Mouse (Mus musculus) midbrain, embryonic 11.5 days (tissue): Measurements from ENCODE around the gene Mrpl54. TPM values are rescaled to one million over a fixed set of nuclear protein-coding genes. Genes with fewer than 3 reads are reported as not detected.

Source experiments
- ATAC-seq: fragments of 200-750 bp; cut with Nextera tagmentation; 2 replicates; pipeline ENCODE4 v1.8.0; 2017; ENCODE audit warnings: moderate TSS enrichment, moderate library complexity; ENCODE audit not compliant: low FRiP score
- DNase-seq: peaks from one replicate; pipeline ENCODE4 v3.0.0; 2015; ENCODE audit warnings: low spot score; ENCODE audit errors: missing footprints
- H3K27ac ChIP-seq: fragments of 300-500 bp; sonication (generic); 2 replicates; pipeline ENCODE4 v1.5.1; 2014; ENCODE audit warnings: low read depth, low read length
- H3K27me3 ChIP-seq: fragments of 300-500 bp; sonication (generic); 2 replicates; pipeline ENCODE4 v1.6.1; 2014; ENCODE audit warnings: mild to moderate bottlenecking, low read length, moderate library complexity, mixed read lengths; ENCODE audit not compliant: control insufficient read depth, insufficient read depth
- H3K36me3 ChIP-seq: fragments of 300-500 bp; sonication (generic); 2 replicates; pipeline ENCODE4 v1.6.1; 2014; ENCODE audit warnings: mild to moderate bottlenecking, low read length, moderate library complexity, mixed read lengths; ENCODE audit not compliant: control insufficient read depth, insufficient read depth
- H3K4me1 ChIP-seq: fragments of 300-500 bp; sonication (generic); 2 replicates; pipeline ENCODE4 v1.6.1; 2014; ENCODE audit warnings: low read length; ENCODE audit not compliant: control insufficient read depth, insufficient read depth
- H3K4me2 ChIP-seq: fragments of 300-500 bp; sonication (generic); 2 replicates; pipeline ENCODE4 v1.6.1; 2014; ENCODE audit warnings: mild to moderate bottlenecking, moderate library complexity
- H3K4me3 ChIP-seq: fragments of 300-500 bp; sonication (generic); 2 replicates; pipeline ENCODE4 v1.5.1; 2014; ENCODE audit warnings: low read depth, low read length
- H3K9ac ChIP-seq: fragments of 300-500 bp; sonication (generic); 2 replicates; pipeline ENCODE4 v1.6.1; 2014; ENCODE audit warnings: low read length
- H3K9me3 ChIP-seq: fragments of 300-500 bp; sonication (generic); 2 replicates; pipeline ENCODE4 v1.6.1; 2016; ENCODE audit warnings: low read length; ENCODE audit not compliant: control insufficient read depth
- WGBS: fragments of 180-500 bp; shearing (Covaris S2); extraction: QIAGEN DNeasy Blood & Tissue Kit; methylation state at CpG from one replicate; pipeline ENCODE4 v1.1.7; 2014; 5-methylcytosine and 5-hydroxymethylcytosine counted together
- polyA plus RNA-seq: library from polyadenylated mRNA; unstranded; fragments of >200 nt; fragmentation: Nextera tagmentation; extraction: Ambion mirVana; gene quantifications from 2 replicates; pipeline ENCODE4 v1.2.1, GENCODE M21; 2014

The Mrpl54 gene
- polyA plus RNA-seq, 1 experiment from 2014 or later = 205 TPM

GRCm38 (mm10) chr10:81290698-81291460 lies 24.1 kb upstream of the Mrpl54 start:
- Histone ChIP-seq H3K27ac (no peak overlapping the region), H3K4me3 (no peak overlapping the region), H3K36me3 (no peaks in the 10 kb centered on the region), H3K4me1 (peaks cover 11% of the 10 kb centered on the region), H3K27me3 (peaks cover 23% of the 10 kb centered on the region), H3K9ac (no peak overlapping the region), H3K4me2 (no peak overlapping the region), H3K9me3 (no peaks in the 10 kb centered on the region)
- DNase-seq (no peak), ATAC-seq (no peak)
- 14% methylated on average over 23 of the region's 24 CpGs for WGBS

GRCm38 (mm10) chr10:81289811-81290210 lies 23.1 kb upstream of the Mrpl54 start:
- Histone ChIP-seq H3K4me1 (peaks cover 16% of the 10 kb centered on the region), H3K4me3 (no peak overlapping the region), H3K9ac (no peak overlapping the region), H3K9me3 (no peaks in the 10 kb centered on the region), H3K27me3 (peaks cover 29% of the 10 kb centered on the region), H3K36me3 (no peaks in the 10 kb centered on the region), H3K4me2 (no peak overlapping the region), H3K27ac (no peak overlapping the region)
- ATAC-seq (no peak), DNase-seq (no peak)
- 61% methylated on average over 14 of the region's 14 CpGs for WGBS

GRCm38 (mm10) chr10:81289278-81289677 lies 22.5 kb upstream of the Mrpl54 start:
- Histone ChIP-seq H3K9me3 (no peaks in the 10 kb centered on the region), H3K9ac (no peak overlapping the region), H3K4me2 (no peak overlapping the region), H3K27me3 (peaks cover 33% of the 10 kb centered on the region), H3K4me1 (peaks cover 11% of the 10 kb centered on the region), H3K4me3 (no peak overlapping the region), H3K27ac (no peak overlapping the region), H3K36me3 (no peaks in the 10 kb centered on the region)
- DNase-seq (peak; percentile 94), ATAC-seq (no peak)
- 3% methylated on average over 7 of the region's 7 CpGs for WGBS

- H3K27ac ChIP-seq = no peak overlapping the region
- H3K9ac ChIP-seq = no peak overlapping the region
- peaks cover 39% of the 10 kb centered on the region for H3K27me3 ChIP-seq
- H3K4me3 ChIP-seq = no peak overlapping the region
- ATAC-seq (no peak), DNase-seq (peak; percentile 96)
- 27% methylated on average over 6 of the region's 6 CpGs for WGBS
- H3K36me3 ChIP-seq = no peaks in the 10 kb centered on the region
- H3K9me3 ChIP-seq = no peaks in the 10 kb centered on the region
- H3K4me2 ChIP-seq = no peak overlapping the region
- H3K4me1 ChIP-seq = peaks cover 5% of the 10 kb centered on the region
Observed at GRCm38 (mm10) chr10:81288601-81289000, 21.9 kb upstream of the Mrpl54 start.

- DNase-seq (peak; percentile 94), ATAC-seq (no peak)
- Histone ChIP-seq H3K9me3 (no peaks in the 10 kb centered on the region), H3K4me2 (no peak overlapping the region), H3K36me3 (no peaks in the 10 kb centered on the region), H3K9ac (no peak overlapping the region), H3K4me1 (peaks cover 5% of the 10 kb centered on the region), H3K27ac (no peak overlapping the region), H3K4me3 (no peak overlapping the region), H3K27me3 (peaks cover 44% of the 10 kb centered on the region)
- 63% methylated on average over 8 of the region's 8 CpGs for WGBS
Observed at GRCm38 (mm10) chr10:81287513-81288157, 20.9 kb upstream of the Mrpl54 start.

DNA sequence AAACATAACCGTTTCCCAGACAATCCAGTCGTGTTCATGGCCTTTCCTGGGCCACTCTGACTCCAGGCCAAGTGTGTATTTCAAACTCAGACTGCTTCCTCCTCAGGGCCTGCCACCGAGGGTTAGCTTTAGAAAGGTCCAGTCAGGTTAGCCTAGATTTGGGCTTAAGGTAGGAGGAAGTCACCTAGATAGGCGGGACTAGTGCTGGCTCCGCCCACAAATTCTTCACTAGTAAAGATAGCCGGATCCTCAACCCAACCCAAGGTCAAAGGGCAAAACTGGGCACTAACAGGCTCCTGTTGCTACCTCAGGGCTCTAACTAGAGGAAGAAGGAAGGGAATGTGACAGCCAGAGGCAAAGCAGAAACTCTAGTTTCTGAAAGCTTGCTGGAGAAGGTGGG lies 19.9 kb upstream of the Mrpl54 start:
- H3K36me3 ChIP-seq = no peaks in the 10 kb centered on the region
- H3K27ac ChIP-seq = no peak overlapping the region
- no peak overlapping the region for H3K4me3 ChIP-seq
- peaks cover 5% of the 10 kb centered on the region for H3K4me1 ChIP-seq
- H3K27me3 ChIP-seq = peaks cover 41% of the 10 kb centered on the region
- ATAC-seq (no peak), DNase-seq (no peak)
- no peaks in the 10 kb centered on the region for H3K9me3 ChIP-seq
- H3K9ac ChIP-seq = no peak overlapping the region
- no peak overlapping the region for H3K4me2 ChIP-seq
- 49% methylated on average over 6 of the region's 6 CpGs for WGBS

DNA sequence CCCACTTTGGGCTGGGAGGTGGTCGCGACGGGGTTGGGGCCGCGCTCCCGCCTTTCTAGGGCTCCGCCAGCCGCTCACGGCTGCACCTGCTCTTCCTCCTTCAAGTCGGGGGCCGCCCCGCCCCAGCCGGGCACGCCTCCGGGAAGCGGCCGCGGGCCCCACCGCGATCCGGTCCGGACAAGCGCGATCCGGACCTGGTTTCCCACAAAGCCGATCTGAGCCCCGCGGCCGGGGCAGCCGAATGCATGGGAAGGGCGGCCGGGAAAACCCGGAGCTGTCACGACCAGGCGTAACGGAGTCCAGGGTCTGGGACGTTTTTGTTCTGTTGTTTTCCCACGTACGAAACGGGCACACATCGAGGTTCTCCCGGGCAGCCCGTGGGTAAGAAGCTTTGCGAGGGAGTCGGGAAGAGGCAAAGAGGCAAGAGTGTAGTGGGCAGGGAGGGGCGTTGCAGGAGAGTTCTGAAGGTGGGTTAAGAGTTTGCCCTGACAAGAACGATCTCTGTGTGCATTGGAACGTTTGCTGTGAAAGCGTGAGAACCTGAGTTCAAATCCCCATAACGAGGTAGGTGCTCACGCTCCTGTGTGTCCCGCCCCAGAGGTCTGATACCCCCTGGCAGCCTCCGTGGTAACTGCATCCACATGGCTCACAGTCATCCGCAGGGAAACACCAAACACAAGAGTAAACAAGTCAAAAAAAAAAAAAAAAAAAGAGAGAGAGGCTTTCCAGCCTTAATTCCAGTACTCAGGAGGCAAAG lies 19.1 kb upstream of the Mrpl54 start:
- Histone ChIP-seq H3K4me2 (peak overlapping the region; percentile 69), H3K4me1 (peaks cover 5% of the 10 kb centered on the region), H3K36me3 (no peaks in the 10 kb centered on the region), H3K4me3 (peak overlapping the region; percentile 49), H3K27me3 (peaks cover 34% of the 10 kb centered on the region), H3K9me3 (no peaks in the 10 kb centered on the region), H3K9ac (peak overlapping the region; percentile 68), H3K27ac (no peak overlapping the region)
- WGBS = 2% methylated on average over 54 of the region's 54 CpGs
- DNase-seq (peak; percentile 100), ATAC-seq (peak; percentile 77)

DNA sequence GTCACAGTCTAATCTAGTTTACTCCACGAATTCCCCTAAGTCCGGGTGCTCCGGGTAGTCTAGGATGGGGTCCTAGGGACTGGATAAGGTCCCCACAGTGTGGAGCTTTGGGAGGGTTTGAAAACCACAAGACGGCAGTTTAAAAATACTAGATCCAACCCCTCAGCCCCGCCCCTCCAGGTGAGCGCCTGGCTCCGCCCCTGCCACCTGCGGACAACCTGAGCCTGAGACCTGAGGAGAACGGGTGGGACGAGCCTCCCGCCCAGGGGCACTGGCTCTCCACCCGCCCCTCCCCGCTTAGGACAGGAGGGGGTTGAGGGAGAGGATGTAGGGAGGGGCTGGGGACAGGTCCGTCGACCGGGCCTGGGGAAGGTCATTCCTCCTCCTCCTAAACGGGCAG lies 18.0 kb upstream of the Mrpl54 start:
- Histone ChIP-seq H3K4me1 (peaks cover 5% of the 10 kb centered on the region), H3K36me3 (no peaks in the 10 kb centered on the region), H3K27ac (no peak overlapping the region), H3K27me3 (peaks cover 24% of the 10 kb centered on the region), H3K4me3 (no peak overlapping the region; the same call in 1 of the 2 replicates), H3K4me2 (peak overlapping the region; percentile 69), H3K9ac (no peak overlapping the region), H3K9me3 (no peaks in the 10 kb centered on the region)
- 15% methylated on average over 17 of the region's 17 CpGs for WGBS
- ATAC-seq = no peak
- no peak for DNase-seq

DNA sequence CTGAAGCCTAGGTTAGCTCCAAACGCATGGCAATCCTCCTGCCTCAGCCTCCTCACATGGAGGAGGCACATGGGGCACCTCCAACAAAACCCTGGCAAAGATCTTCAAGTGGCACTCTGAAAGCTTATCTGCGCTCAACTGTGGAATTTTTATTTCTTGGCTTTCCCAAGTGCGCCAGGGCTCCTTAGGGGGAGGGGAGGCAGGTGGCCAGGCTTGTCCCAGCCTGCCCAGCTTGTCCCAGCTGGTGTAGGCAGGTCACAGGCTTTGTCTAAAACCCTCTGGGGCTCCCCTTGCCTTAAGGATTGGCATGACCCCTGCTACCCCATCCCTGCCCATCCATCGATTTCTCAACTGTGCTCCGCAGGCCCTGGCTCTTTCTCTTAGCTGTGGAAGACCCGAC lies 17.5 kb upstream of the Mrpl54 start:
- Histone ChIP-seq H3K4me1 (peaks cover 5% of the 10 kb centered on the region), H3K36me3 (no peaks in the 10 kb centered on the region), H3K27ac (no peak overlapping the region), H3K27me3 (peaks cover 20% of the 10 kb centered on the region), H3K4me3 (no peak overlapping the region), H3K9ac (no peak overlapping the region), H3K9me3 (no peaks in the 10 kb centered on the region), H3K4me2 (no peak overlapping the region)
- 60% methylated on average over 6 of the region's 6 CpGs for WGBS
- ATAC-seq (no peak), DNase-seq (no peak)
